Mouse (Mus musculus) ovary, postnatal 36 days (tissue): ENCODE measurements at regions not wholly inside any gene's neighbourhood (a gene's known extent, or its start where the extent isn't known, plus 50 kb on each side); places are given as distances from the start of the nearest gene placed in this dataset.

Source experiments
- DNase-seq: peaks from one replicate; pipeline ENCODE4 v3.0.0; 2022; ENCODE audit warnings: low spot score, mixed read lengths

DNA sequence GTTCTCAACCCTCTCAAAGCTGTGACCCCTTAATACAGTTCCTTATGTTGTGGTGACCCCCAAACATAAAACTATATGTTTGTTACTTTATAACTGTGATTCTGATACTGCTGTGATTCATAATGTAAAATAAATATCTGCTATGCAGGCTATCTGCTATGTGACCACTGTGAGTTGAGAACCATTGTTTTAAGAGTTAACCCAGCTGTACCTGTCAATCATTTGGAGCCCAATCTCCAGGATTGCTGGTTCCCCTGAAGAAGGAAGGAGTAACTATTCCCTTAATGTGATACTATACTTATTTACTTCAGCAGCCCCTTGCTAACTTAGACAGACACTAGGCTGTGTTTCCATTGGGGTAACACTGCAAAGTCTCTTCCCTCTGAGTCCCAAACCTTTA lies 400.5 kb downstream of the Nbas start:
- DNase-seq = no peak

DNA sequence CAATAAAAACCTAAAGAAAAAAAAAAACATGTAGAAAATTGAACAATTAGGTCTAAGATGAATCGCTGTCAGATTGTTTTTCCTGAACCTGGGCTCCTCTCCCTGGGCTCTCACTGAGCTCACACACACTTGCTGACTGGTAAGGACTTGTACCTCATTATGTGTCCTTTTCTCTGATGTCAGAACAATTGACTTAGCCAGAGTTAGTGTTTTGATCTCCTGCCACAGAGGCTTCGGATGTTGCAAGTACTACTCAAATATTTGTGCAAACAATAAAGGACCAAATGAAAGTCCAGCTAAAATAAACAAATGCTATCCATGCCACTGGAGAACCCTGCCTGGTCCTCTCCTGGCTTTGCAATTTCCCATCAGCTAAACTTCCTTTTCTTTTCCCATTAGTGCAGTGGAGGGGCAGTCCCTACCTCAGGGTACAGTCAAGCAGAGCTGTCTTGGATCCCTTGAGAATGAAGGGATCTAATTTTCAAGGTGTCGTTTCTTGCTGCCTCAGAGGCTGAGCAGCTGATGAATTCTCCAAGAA lies 399.6 kb downstream of the Nbas start:
- no peak for DNase-seq

DNA sequence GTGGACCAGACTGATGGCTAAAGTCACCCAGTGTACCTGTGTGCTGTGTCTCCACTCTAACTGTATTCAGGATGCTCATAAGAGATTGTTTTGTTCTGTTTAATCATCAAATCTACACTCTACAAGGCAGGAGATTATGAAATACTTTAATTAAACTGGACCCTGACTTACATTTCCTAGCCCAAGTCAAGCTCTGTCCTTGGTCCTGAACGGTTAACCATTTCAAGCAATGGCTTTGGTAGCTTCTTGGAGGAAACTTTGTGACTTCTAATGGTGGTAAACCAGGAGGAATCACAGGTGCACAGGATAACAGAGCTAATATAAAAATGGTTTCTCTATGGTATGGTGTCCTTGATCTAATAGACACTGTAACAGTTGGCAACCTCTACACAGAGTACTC lies 370.4 kb downstream of the Nbas start:
- no peak for DNase-seq
